Mouse (Mus musculus): ENCODE data around the gene Ablim1.

- no peak for TF ChIP-seq CTCF (IDR thresholded peaks at IDR 0.05; ENCODE audit: borderline replicate concordance, control insufficient read depth, extremely low read depth, insufficient read depth, low read length, poor library complexity)
- TF ChIP-seq POLR2A (IDR thresholded peaks at IDR 0.05; ENCODE audit: control insufficient read depth, extremely low read depth, insufficient read depth, low read length, poor library complexity): no peak
Measured at GRCm38 (mm10) chr19:56984229-56984628, 330.5 kb downstream of the Ablim1 start.

Measured in thymus, adult 2 months (tissue).